Mouse (Mus musculus) CH12.LX (cell line): ENCODE data around the gene Ikzf2.

Experiments
- CTCF ChIP-seq, 2 experiments: IDR thresholded peaks in 1 of 2; conservative IDR thresholded peaks in 1 of 2; 2 replicates each; pipeline ENCODE4 v1.5.1; 2011 to 2012; ENCODE audit warnings: low read depth in 2 of 2, low read length in 2 of 2, improper control_type of control experiment in 1 of 2, inconsistent platforms in 1 of 2, mild to moderate bottlenecking in 1 of 2, moderate library complexity in 1 of 2
- E2F4 ChIP-seq: IDR thresholded peaks from 2 replicates; pipeline ENCODE4 v1.6.1; 2011; ENCODE audit warnings: low read depth, low read length, improper control_type of control experiment; ENCODE audit not compliant: insufficient replicate concordance
- HCFC1 ChIP-seq: IDR thresholded peaks from 2 replicates; pipeline ENCODE4 v1.6.1; 2012; ENCODE audit warnings: low read depth, mild to moderate bottlenecking, inconsistent platforms, low read length, improper control_type of control experiment
- IRF4 ChIP-seq: IDR thresholded peaks from 2 replicates; pipeline ENCODE4 v1.6.1; 2014; ENCODE audit warnings: low read depth, mild to moderate bottlenecking, inconsistent platforms, low read length, improper control_type of control experiment
- MAX ChIP-seq: IDR thresholded peaks from 2 replicates; pipeline ENCODE4 v1.6.1; 2011; ENCODE audit warnings: low read length, improper control_type of control experiment
- NRF1 ChIP-seq: IDR thresholded peaks from 2 replicates; pipeline ENCODE4 v1.6.1; 2014; ENCODE audit warnings: low read depth, mild to moderate bottlenecking, inconsistent platforms, low read length, improper control_type of control experiment, moderate library complexity
- PAX5 ChIP-seq: IDR thresholded peaks from 2 replicates; pipeline ENCODE4 v1.6.1; 2012; ENCODE audit warnings: low read length, inconsistent platforms, mixed read lengths
- POLR2A ChIP-seq: IDR thresholded peaks from 2 replicates; pipeline ENCODE4 v1.6.1; 2011; ENCODE audit warnings: low read depth, mild to moderate bottlenecking, improper control_type of control experiment, low read length
- RCOR1 ChIP-seq: conservative IDR thresholded peaks from 2 replicates; pipeline ENCODE4 v1.6.1; 2012; ENCODE audit warnings: low read depth, mild to moderate bottlenecking, inconsistent platforms, low read length, improper control_type of control experiment
- SIN3A ChIP-seq: IDR thresholded peaks from 2 replicates; pipeline ENCODE4 v1.6.1; 2012; ENCODE audit warnings: low read length, improper control_type of control experiment, inconsistent platforms
- TBP ChIP-seq: conservative IDR thresholded peaks from 2 replicates; pipeline ENCODE4 v1.6.1; 2011; ENCODE audit warnings: low read depth, low read length, improper control_type of control experiment
- TCF12 ChIP-seq: IDR thresholded peaks from 2 replicates; pipeline ENCODE4 v1.6.1; 2014; ENCODE audit warnings: low read depth, mild to moderate bottlenecking, inconsistent platforms, low read length, improper control_type of control experiment
- ZC3H11A ChIP-seq: IDR thresholded peaks from 2 replicates; pipeline ENCODE4 v1.6.1; 2012; ENCODE audit warnings: low read depth, mild to moderate bottlenecking, inconsistent platforms, low read length, improper control_type of control experiment

DNA sequence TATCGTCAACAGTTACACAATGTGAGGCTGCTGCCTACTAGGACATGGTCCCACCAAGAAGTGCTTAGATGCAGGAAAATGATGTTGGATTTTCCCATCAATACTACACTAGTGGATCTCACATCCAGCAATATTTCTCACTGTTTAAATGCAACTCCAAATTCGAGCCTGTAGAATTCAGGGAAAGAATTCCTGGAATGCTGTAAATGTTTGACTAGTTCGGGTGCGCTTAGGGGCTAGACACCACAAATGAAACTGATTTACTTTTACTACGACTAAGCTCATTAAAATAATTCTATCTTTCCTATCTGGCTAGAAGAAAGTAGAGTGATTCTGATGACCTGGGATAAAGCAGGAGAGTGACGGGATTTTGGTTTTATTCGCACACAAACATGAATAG, 76.3 kb downstream of the Ikzf2 start:
- TF ChIP-seq CTCF (conservative IDR thresholded peaks at IDR 0.05 in 1 of 2, IDR thresholded peaks at IDR 0.05 in 1 of 2; ENCODE audit: low read depth in 2 of 2, low read length in 2 of 2): no peak
- TF ChIP-seq E2F4: no peak
- TF ChIP-seq TBP: no peak
- no peak for TF ChIP-seq POLR2A
- TF ChIP-seq HCFC1: no peak
- no peak for TF ChIP-seq PAX5
- TF ChIP-seq MAX: no peak
- TF ChIP-seq SIN3A: no peak
- TF ChIP-seq RCOR1: no peak
- no peak for TF ChIP-seq ZC3H11A
- TF ChIP-seq IRF4: no peak
- TF ChIP-seq TCF12: no peak
- no peak for TF ChIP-seq NRF1
